Mouse (Mus musculus) T-cell, adult 2 months (primary cell): ENCODE measurements around the gene Chrnb4.

ENCODE experiments used
- DNase-seq: peaks from one replicate; pipeline ENCODE4 v3.0.0; 2022; ENCODE audit warnings: low spot score

The Chrnb4 gene

DNA sequence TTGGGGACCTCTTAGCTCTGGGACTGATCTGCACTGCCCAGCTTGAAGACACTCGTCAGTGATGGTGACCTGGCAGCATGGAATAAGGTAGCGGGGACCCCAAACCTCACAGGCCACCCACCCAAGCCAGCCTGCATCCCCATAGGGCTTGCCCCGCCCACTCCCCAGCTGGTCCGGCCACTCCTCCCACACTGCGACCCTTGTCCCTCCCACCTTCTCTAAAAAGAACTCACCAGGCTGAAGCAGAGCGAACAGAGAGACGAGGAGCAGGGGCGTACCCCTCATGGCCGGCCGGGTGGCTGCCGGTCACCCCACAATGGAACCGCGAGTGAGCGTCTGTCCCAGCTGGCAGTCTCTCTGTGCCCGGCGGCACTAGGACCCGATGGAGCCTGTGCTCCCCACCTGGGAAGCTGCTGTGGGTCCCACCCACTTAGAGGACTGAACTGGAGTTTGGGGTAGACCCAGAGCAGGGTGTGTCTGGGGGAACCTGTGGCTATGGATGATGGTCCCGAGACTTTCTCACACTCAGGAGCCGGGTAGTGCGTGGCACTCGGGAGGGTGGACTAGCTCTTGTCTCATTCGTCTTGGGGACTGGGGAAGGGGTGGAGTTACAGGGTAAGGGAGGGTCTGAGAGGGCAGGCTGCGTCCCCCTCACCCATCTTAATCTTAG is at the start of gene Chrnb4:
Gene Chrnb4, minus strand, starts transcription at position 569 of the 670 bp plus-strand sequence.
- DNase-seq: no peak

DNA sequence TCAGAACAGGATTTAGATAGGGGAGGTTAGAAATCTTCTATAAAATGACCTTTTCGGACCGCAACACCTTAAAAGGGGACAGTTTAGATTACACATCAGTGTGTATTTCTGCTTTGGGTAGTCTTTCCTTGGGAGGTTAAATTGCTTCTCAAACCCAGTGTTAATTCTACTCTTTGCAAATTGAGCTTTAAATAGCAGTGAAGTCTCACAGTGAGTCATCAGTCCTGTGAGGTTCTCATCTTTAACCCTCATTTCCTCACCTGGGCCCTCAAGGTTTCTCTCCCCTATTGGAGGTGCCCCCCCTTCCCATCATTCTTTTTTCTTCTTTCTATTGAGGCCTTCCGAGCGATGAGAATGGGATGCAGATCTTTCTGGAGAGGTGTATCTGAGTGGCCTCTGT is 48.3 kb upstream of the Chrnb4 start:
- no peak for DNase-seq

DNA sequence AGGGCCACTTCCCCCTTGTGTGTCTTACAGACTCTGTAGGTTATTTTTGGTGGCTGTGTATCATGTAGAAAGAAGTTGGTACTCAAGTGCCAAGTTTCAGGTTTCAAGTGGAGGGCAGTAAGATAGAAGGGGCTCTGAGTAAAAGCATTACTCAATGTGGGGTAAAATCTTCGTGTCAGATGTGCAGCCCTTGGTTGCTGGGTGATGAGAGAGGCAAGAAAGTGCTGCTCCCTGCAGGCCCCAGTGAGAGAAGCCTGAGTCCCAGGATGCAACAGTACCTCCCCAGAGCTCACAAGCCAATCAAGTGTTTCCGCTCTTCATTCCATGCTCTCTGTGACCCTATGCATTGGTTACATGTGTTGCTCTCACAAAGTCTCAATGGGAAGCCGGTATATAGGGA is 47.5 kb upstream of the Chrnb4 start:
- DNase-seq: no peak

DNA sequence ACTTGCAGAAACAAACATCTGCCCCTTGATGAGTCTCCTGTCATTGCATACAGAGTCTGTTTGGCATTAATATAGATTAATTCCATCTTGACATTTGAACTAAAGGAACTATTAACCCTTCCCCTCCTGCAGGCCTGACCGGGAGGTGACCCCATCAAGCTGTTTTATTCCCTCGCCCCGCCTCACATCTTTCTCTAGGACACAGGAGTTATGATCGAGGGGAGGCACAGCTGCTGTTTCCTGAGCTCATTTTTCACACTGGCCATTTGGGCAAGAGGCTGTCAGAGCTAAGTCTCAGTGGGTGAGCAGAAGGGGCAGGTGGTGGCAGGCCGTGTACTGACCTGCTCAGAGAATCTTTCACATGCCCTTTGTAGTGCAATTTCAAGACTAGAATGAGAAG is 41.6 kb upstream of the Chrnb4 start:
- no peak for DNase-seq

GRCm38 (mm10) chr9:55089226-55089625 is 40.6 kb upstream of the Chrnb4 start:
- DNase-seq: no peak

- DNase-seq: no peak
Measured at GRCm38 (mm10) chr9:55083154-55083913, 34.8 kb upstream of the Chrnb4 start.

DNA sequence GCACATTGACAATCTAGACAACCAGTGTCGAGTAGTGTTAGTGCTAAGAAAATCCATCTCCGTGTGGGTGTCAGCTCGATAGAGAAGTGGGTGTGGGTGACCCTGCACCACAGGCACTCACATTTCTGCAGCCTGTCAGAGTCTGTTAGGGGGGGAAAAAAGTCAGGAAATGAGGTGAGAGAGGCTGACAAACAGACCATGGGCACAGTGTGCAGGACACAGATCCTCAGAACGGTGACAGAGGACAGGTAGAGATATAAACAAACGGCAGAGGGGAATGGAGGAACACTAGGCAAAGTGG is 19.3 kb upstream of the Chrnb4 start:
- no peak for DNase-seq

DNA sequence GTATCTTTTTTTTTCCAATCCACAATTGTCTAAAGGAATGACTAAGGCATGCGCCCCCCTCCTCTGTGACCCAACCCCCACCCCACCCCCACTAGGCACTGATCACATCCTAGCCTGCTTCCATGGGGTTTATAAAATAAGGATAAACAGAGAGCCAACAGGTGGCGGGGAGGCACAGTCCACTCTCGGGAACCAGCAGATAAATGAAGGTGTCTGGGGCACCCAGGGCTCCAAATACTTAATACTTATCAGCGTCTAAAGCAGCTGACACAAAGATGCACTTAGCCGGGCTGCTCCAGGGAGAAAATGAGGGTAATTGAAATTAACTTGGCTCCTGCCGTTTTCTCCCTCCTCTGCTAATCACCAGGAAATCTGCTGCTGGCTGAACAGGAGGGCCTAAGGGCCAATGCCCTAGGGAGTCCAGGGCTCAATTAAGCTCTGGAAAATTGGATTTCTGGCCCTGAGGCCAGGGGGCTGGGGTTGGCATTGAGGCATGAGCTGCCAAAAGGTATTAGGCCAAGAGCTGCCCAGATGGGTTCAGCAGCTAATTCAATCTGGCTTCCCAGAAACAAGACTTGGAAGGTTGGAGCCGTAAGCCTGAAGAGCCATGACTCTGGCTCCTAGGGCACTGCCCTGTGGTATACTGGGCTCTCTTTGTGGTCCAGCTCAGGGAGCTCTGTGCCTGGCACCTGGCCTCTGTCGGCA is 18.8 kb upstream of the Chrnb4 start:
- no peak for DNase-seq

DNA sequence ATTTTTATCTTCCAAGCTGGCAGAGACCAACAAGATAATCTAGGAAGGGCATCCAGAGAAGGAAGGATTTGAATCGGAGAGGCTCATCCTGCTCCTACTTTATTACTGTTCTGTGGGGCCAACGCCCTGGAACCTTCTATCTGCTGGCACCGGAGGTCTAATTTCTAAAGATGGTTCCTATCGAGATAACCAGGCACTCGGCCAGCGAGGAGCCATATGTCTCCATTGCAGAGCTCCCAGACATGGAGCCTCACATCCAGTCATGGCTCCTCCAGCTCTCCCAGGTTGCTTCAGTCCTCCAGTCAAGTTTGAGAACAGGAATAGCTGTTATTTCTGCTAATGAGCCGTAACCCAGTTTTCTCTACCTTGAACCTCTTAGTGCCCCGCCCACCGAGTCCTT is 16.7 kb upstream of the Chrnb4 start:
- no peak for DNase-seq

DNA sequence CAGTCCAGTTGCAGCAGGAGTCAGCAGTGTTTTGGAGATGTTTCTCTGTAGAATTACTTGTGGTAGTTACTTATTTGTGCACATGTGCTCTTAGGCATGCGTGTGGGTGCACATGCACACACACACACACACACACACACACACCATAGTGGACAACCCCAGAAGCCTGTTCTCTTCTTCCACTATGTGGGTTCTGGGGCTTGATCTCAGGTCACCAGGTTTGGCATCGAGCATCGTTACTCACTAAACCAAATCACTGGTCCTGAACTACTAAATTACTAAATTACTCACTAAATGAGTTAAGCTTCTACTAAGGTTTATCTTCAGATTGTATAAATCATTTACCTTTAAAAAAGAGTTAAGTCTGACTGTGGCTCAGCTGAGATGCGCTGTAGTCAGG is 9.5 kb upstream of the Chrnb4 start:
- DNase-seq: no peak

GRCm38 (mm10) chr9:55055386-55055930 is 6.9 kb upstream of the Chrnb4 start:
- DNase-seq: no peak

GRCm38 (mm10) chr9:55046764-55047163 is 1.8 kb downstream of the Chrnb4 start:
- no peak for DNase-seq

DNA sequence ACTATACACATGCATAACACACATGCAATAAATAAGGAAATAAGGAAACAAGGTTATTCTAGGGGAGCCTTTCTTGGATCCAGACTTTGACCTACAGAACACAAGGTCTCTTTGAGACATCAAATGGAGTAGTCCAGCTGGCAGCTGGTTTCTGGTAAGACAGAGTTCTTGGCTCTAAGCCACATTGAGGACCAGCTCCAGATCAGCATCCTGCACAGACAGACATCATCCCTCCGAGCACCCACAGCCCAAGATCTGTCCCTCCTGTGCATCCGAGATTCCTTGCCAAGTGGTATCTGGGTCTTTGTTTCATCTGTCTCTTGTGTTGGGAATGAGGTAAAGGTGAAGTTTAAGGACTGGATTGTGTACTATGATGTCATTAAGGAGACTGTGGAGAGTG is 3.6 kb downstream of the Chrnb4 start:
- DNase-seq: no peak

GRCm38 (mm10) chr9:55043688-55044087 is 4.9 kb downstream of the Chrnb4 start:
- no peak for DNase-seq

DNA sequence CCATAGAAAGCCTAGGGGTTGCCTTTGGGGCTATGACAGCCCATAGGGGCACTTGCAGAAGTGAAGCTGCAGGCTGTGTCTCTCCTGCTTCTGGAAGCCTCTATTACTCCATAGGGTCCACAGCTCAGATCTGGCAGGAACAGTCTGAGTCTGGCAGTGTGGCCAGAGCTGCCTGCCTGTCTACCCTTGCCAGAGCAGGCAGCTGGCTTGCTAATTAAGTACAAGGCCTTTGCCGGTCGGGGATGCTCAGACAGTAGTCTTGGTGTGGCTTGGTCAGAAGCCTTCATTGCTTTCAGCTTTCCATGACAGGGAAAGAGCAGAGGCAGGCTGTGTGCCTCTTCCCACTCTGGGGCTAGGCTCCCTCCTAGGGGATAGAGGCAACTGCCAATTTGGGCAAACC is 7.2 kb downstream of the Chrnb4 start:
- no peak for DNase-seq

- DNase-seq: no peak
Measured at GRCm38 (mm10) chr9:55039983-55040382, 8.6 kb downstream of the Chrnb4 start.

- no peak for DNase-seq
Measured at GRCm38 (mm10) chr9:55038948-55039347, 9.6 kb downstream of the Chrnb4 start.

- DNase-seq: no peak
Measured at GRCm38 (mm10) chr9:55031435-55032167, 17.0 kb downstream of the Chrnb4 start.

- no peak for DNase-seq
Measured at GRCm38 (mm10) chr9:55026275-55026663, 22.3 kb downstream of the Chrnb4 start, which contains the start of gene Chrna3. Gene Chrna3, minus strand, starts transcription at chr9:55026562.

GRCm38 (mm10) chr9:55025534-55026274 is 22.9 kb downstream of the Chrnb4 start:
- DNase-seq: no peak

DNA sequence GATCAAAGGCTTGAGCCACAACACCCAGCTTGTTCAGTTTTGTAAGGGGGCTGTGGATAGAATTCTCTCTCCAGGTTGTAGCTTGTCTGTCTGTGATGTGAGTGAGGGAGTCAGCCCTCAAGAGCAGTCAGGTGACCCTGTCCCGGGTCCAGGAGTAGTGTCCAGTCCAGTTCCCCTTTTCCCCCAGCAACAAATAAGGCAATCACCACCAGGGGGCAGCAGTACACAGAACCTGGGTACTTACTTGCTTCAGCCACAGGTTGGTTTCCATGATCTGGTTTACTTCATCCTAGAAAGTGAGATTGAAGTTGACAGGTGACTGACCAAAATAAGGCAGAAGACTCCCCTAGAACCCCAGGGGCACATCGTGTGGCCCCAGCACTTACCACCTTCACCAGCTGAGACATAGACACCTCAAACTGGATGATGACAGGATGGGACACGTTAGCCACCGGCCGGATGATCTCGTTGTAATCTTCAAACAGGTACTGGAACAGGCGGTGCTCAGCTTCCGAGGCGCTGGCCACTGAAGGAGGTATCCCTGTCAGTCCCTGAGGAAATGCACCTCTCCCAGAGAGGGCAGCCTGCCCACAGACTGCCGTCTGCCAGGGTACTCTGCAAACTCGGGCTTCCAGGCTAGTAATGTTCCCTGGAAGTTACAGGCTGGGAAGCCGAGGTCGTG is 24.5 kb downstream of the Chrnb4 start:
- DNase-seq: peak; percentile 62
